ENCODE assay signal across 7 mouse cellular contexts in genomic region chr17:47522536-47522935, GRCm38 (mm10). TPM values are rescaled to one million over a fixed set of nuclear protein-coding genes. Genes with fewer than 3 reads are reported as not detected.
DNase-seq lines count a peak whose midpoint lies in the region; ATAC-seq and TF ChIP-seq lines count a peak whose summit lies in the region.

No protein-coding gene starts in this region.

- no peak for TF ChIP-seq POLR2A in thymus, adult 2 months (IDR thresholded peaks at IDR 0.05; ENCODE audit: control insufficient read depth, extremely low read depth, insufficient read depth, low read length, poor library complexity)

- H3K27ac ChIP-seq in thymus, adult 2 months (ENCODE audit: control insufficient read depth, insufficient read depth, low read length), result peak overlapping the region; percentile 90
- peak overlapping the region; percentile 100 for H3K27ac ChIP-seq in heart, embryonic 12.5 days (ENCODE audit: poor library complexity, severe bottlenecking)
- H3K27ac ChIP-seq in liver, embryonic 12.5 days, result peak overlapping the region; percentile 99

- H3K4me1 ChIP-seq in thymus, adult 2 months (replicated peaks; ENCODE audit: control insufficient read depth, insufficient read depth, low read length), result peaks cover 83% of the 10 kb centered on the region
- peaks cover 85% of the 10 kb centered on the region for H3K4me1 ChIP-seq in heart, embryonic 12.5 days (replicated peaks)
- H3K4me1 ChIP-seq in liver, embryonic 12.5 days, result peaks cover 88% of the 10 kb centered on the region

- peaks cover 10% of the 10 kb centered on the region; the same call in 1 of the 2 replicates for H3K36me3 ChIP-seq in thymus, adult 2 months (ENCODE audit: control insufficient read depth, insufficient read depth, low read length)
- H3K36me3 ChIP-seq in heart, embryonic 12.5 days, result no peaks in the 10 kb centered on the region
- no peaks in the 10 kb centered on the region for H3K36me3 ChIP-seq in liver, embryonic 12.5 days

- no peak for ATAC-seq in heart, embryonic 12.5 days (ENCODE audit: insufficient number of reproducible peaks, low FRiP score)
- ATAC-seq in liver, embryonic 12.5 days, result no peak

- peak overlapping the region; percentile 64 for H3K4me2 ChIP-seq in heart, embryonic 12.5 days
- H3K4me2 ChIP-seq in liver, embryonic 12.5 days, result peak overlapping the region; percentile 85

- no peaks in the 10 kb centered on the region for H3K9me3 ChIP-seq in heart, embryonic 12.5 days (replicated peaks)
- no peaks in the 10 kb centered on the region for H3K9me3 ChIP-seq in liver, embryonic 12.5 days (replicated peaks)

- WGBS in thymus, adult 2 months, result 12% methylated on average over 4 of the region's 4 CpGs
- 36% methylated on average over 4 of the region's 4 CpGs for WGBS in heart, embryonic 12.5 days
- 45% methylated on average over 4 of the region's 4 CpGs for WGBS in liver, embryonic 12.5 days (ENCODE audit: insufficient replicate concordance)

- peak; percentile 40 for DNase-seq in thymus, adult 2 months
- DNase-seq in thymus, postnatal 4 days, result no peak
- DNase-seq in embryo, embryonic 9.5 days (ENCODE audit: extremely low spot score), result no peak
- DNase-seq in adrenal gland, adult 18-20 months (ENCODE audit: low spot score in 2 of 2), result no peak
- DNase-seq in frontal cortex, postnatal 25 days (ENCODE audit: low spot score in 2 of 2), result no peak

- H3K27me3 ChIP-seq in thymus, adult 2 months (ENCODE audit: control insufficient read depth, insufficient read depth, low read length), result no peaks in the 10 kb centered on the region
- no peaks in the 10 kb centered on the region for H3K27me3 ChIP-seq in heart, embryonic 12.5 days (replicated peaks)
- no peaks in the 10 kb centered on the region for H3K27me3 ChIP-seq in liver, embryonic 12.5 days (replicated peaks)

- peak overlapping the region; percentile 75 for H3K9ac ChIP-seq in heart, embryonic 12.5 days
- peak overlapping the region; percentile 80 for H3K9ac ChIP-seq in liver, embryonic 12.5 days

- H3K4me3 ChIP-seq in thymus, adult 2 months (ENCODE audit: control insufficient read depth, insufficient read depth, low read length), result peak overlapping the region; percentile 35; the same call in 1 of the 2 replicates
- no peak overlapping the region for H3K4me3 ChIP-seq in heart, embryonic 12.5 days
- no peak overlapping the region for H3K4me3 ChIP-seq in liver, embryonic 12.5 days

- TF ChIP-seq CTCF in thymus, adult 2 months (IDR thresholded peaks at IDR 0.05; ENCODE audit: borderline replicate concordance, control insufficient read depth, extremely low read depth, insufficient read depth, low read length, poor library complexity), result no peak

RNA-seq across cellular contexts. Expression of gene Ccnd3, which starts 17.7 kb away (rescaled TPM):
- polyA plus RNA-seq in thymus, adult 2 months (2012; rRNA removed), result 1,622 and 2,069 TPM in 2 replicates
- polyA plus RNA-seq in heart, embryonic 12.5 days (2016; fragmentation: Nextera tagmentation; extraction: Ambion mirVana), result 533 and 538 TPM in 2 replicates
- 546 and 555 TPM in 2 replicates for polyA plus RNA-seq in liver, embryonic 12.5 days (2016; fragmentation: Nextera tagmentation; extraction: Ambion mirVana)
- 100 to 1,000 TPM; 328 to 506 TPM for total RNA-seq in adrenal gland, adult 18-20 months (2021)

RNA-seq across cellular contexts. Expression of gene Taf8, which starts 20.4 kb away (rescaled TPM):
- polyA plus RNA-seq in thymus, adult 2 months (2012; rRNA removed), result 68.2 and 74.3 TPM in 2 replicates
- polyA plus RNA-seq in heart, embryonic 12.5 days (2016; fragmentation: Nextera tagmentation; extraction: Ambion mirVana), result 21.1 and 22.1 TPM in 2 replicates
- polyA plus RNA-seq in liver, embryonic 12.5 days (2016; fragmentation: Nextera tagmentation; extraction: Ambion mirVana), result 17.6 and 18.0 TPM in 2 replicates
- 10 to 100 TPM; 16.4 to 19.9 TPM for total RNA-seq in adrenal gland, adult 18-20 months (2021)
